Mouse (Mus musculus) hindbrain, embryonic 15.5 days (tissue): ENCODE measurements around the gene Mia3. TPM values are rescaled to one million over a fixed set of nuclear protein-coding genes. Genes with fewer than 3 reads are reported as not detected.

Source experiments
- ATAC-seq: fragments of 200-750 bp; cut with Nextera tagmentation; 2 replicates; pipeline ENCODE4 v1.8.0; 2017; ENCODE audit warnings: low read depth, moderate number of reproducible peaks, moderate TSS enrichment; ENCODE audit not compliant: low FRiP score
- H3K27ac ChIP-seq: fragments of 300-500 bp; sonication (generic); replicated peaks from 2 replicates; pipeline ENCODE4 v1.5.1; 2015; ENCODE audit warnings: mild to moderate bottlenecking, inconsistent platforms
- H3K27me3 ChIP-seq: fragments of 300-500 bp; sonication (generic); 2 replicates; pipeline ENCODE4 v1.6.1; 2015; ENCODE audit warnings: control low read depth, inconsistent platforms
- H3K36me3 ChIP-seq: fragments of 300-500 bp; sonication (generic); 2 replicates; pipeline ENCODE4 v1.6.1; 2015; ENCODE audit warnings: control low read depth, inconsistent platforms
- H3K4me1 ChIP-seq: fragments of 300-500 bp; sonication (generic); replicated peaks from 2 replicates; pipeline ENCODE4 v1.6.1; 2015; ENCODE audit warnings: control low read depth, inconsistent platforms
- H3K4me2 ChIP-seq: fragments of 300-500 bp; sonication (generic); 2 replicates; pipeline ENCODE4 v1.6.1; 2015; ENCODE audit warnings: moderate library complexity, mild to moderate bottlenecking, inconsistent platforms
- H3K4me3 ChIP-seq: fragments of 300-500 bp; sonication (generic); 2 replicates; pipeline ENCODE4 v1.5.1; 2015; ENCODE audit warnings: mild to moderate bottlenecking, inconsistent platforms
- H3K9ac ChIP-seq: fragments of 300-500 bp; sonication (generic); 2 replicates; pipeline ENCODE4 v1.6.1; 2015; ENCODE audit warnings: inconsistent platforms
- H3K9me3 ChIP-seq: fragments of 300-500 bp; sonication (generic); 2 replicates; pipeline ENCODE4 v1.6.1; 2016; ENCODE audit warnings: control low read depth, inconsistent platforms
- WGBS: fragments of 180-500 bp; shearing (Covaris S2); methylation state at CpG from one replicate; pipeline ENCODE4 v1.1.7; 2015; 5-methylcytosine and 5-hydroxymethylcytosine counted together
- polyA plus RNA-seq: library from polyadenylated mRNA; unstranded; fragments of >200 nt; fragmentation: Nextera tagmentation; extraction: Ambion mirVana; gene quantifications from 2 replicates; pipeline ENCODE4 v1.2.1, GENCODE M21; 2015

Gene Mia3
- polyA plus RNA-seq, 1 experiment from 2014 or later, result 113 TPM

DNA sequence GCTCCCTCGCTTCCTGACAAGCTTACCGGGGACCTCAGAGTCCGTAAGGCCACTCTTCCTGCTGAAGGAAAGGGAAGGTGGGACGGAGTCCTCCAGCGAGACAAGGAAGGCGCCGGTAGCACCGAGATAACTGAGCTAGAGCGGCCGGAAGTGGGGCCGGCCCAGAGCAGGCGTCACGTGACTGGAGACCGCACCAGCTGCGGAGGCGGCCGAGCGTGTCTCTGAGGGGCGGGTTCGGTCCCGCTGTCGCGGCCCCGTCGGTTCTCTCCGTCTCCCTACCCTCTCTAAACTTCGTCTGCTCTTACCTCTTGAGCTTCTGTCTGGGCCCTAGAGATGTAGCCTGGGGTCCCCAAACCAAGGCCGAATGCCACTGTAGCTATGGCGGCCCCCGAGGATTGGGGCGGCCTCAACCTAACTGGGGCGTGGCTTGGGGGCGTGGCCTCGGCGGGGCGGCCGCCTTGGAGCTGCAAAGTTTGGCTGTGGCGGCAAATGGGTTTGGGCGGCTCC lies 72.4 kb downstream of the Mia3 start, which contains the start of gene Brox:
TSS of gene Brox (minus strand) at position 393 of the 507 bp plus-strand sequence.
- ATAC-seq, result peak; percentile 93
- H3K4me3 ChIP-seq, result peak within 1 kb of the TSS; percentile 48

GRCm38 (mm10) chr1:183296465-183296864 lies 72.9 kb downstream of the Mia3 start, which contains the start of gene Aida:
Gene Aida, plus strand, starts transcription at chr1:183296590.
- Histone ChIP-seq H3K36me3 (0 out of 2 replicates have a peak, but pooled peaks cover 7% of the 10 kb centered on the region), H3K27me3 (no peaks in the 10 kb centered on the region), H3K9me3 (no peaks in the 10 kb centered on the region), H3K4me1 (peaks cover 4% of the 10 kb centered on the region; the same call in 1 of the 2 replicates), H3K4me2 (peak within 1 kb of the TSS; percentile 56), H3K4me3 (peak within 1 kb of the TSS; percentile 48), H3K9ac (peak within 1 kb of the TSS; percentile 60), H3K27ac (peak within 1 kb of the TSS; percentile 86)
- 1% methylated on average over 26 of the region's 26 CpGs for WGBS
- ATAC-seq, result peak; percentile 9

More for the DNA sequence above, 72.4 kb downstream of the Mia3 start, which contains the start of gene Brox:
- no peaks in the 10 kb centered on the region for H3K27me3 ChIP-seq
- 0 out of 2 replicates have a peak, but pooled peaks cover 4% of the 10 kb centered on the region for H3K36me3 ChIP-seq
- H3K4me2 ChIP-seq, result peak within 1 kb of the TSS; percentile 56
- H3K4me1 ChIP-seq, result peaks cover 4% of the 10 kb centered on the region; the same call in 1 of the 2 replicates
- WGBS, result under 1% methylated on average over 39 of the region's 39 CpGs
- peak within 1 kb of the TSS; percentile 86 for H3K27ac ChIP-seq
- H3K9ac ChIP-seq, result peak within 1 kb of the TSS; percentile 60
- no peaks in the 10 kb centered on the region for H3K9me3 ChIP-seq

DNA sequence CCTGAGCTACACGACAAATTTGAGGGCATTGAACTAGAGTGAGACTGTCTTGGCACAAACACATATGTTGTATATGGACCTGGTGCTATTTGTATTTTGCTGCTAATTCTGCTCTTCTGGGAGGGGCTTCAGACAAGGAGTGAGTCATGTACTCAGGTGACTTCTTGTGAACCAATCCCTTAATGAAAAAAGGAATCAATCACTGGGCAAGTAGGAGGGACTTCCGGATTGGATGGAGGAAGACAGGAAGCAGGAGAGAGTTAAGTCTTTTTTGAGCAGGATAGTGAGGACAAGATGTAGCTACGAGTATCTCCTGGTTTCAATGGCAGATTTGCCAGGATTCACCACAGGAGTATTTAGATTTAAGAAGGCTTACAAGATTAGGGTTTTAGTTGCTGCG lies 79.8 kb downstream of the Mia3 start:
- Histone ChIP-seq H3K36me3 (peaks cover 66% of the 10 kb centered on the region), H3K9me3 (no peaks in the 10 kb centered on the region), H3K27me3 (no peaks in the 10 kb centered on the region), H3K9ac (no peak overlapping the region), H3K4me2 (no peak overlapping the region), H3K4me1 (no peaks in the 10 kb centered on the region), H3K4me3 (no peak overlapping the region), H3K27ac (no peak overlapping the region)
- 96% methylated on average over 4 of the region's 4 CpGs for WGBS
- ATAC-seq, result no peak

GRCm38 (mm10) chr1:183288351-183288750 lies 81.0 kb downstream of the Mia3 start:
- 89% methylated on average over 3 of the region's 3 CpGs for WGBS
- Histone ChIP-seq H3K27ac (no peak overlapping the region), H3K4me1 (no peaks in the 10 kb centered on the region), H3K9me3 (no peaks in the 10 kb centered on the region), H3K4me2 (no peak overlapping the region), H3K27me3 (no peaks in the 10 kb centered on the region), H3K9ac (no peak overlapping the region), H3K4me3 (no peak overlapping the region), H3K36me3 (peaks cover 76% of the 10 kb centered on the region)
- no peak for ATAC-seq

Other genes starting within 250 kb of the Mia3 start
- 7.5 and 8.1 TPM in 2 replicates for gene Disp1, start 148.0 kb downstream of the Mia3 start, polyA plus RNA-seq
- 60.4 and 61.1 TPM in 2 replicates for gene Aida, start 73.0 kb downstream of the Mia3 start, polyA plus RNA-seq
- 95.8 and 96.5 TPM in 2 replicates for gene Brox, start 72.3 kb downstream of the Mia3 start, polyA plus RNA-seq
- 14.4 and 15.4 TPM in 2 replicates for gene Taf1a, start 19.4 kb upstream of the Mia3 start, polyA plus RNA-seq
- 0.17 TPM in 1 of 2 replicates, not detected in the other for gene Hhipl2, start 48.7 kb upstream of the Mia3 start, polyA plus RNA-seq